Mouse (Mus musculus) heart, embryonic 13.5 days (tissue): Measurements from ENCODE around the gene Dvl2. TPM values are rescaled to one million over a fixed set of nuclear protein-coding genes. Genes with fewer than 3 reads are reported as not detected.

Experiments
- ATAC-seq: fragments of 200-750 bp; cut with Nextera tagmentation; 2 replicates; pipeline ENCODE4 v1.8.0; 2017; ENCODE audit warnings: moderate TSS enrichment; ENCODE audit not compliant: insufficient number of reproducible peaks, low FRiP score, low TSS enrichment; ENCODE audit errors: extremely low read depth
- H3K27ac ChIP-seq: fragments of 300-500 bp; sonication (generic); replicated peaks from 2 replicates; pipeline ENCODE4 v1.5.1; 2015; ENCODE audit warnings: moderate library complexity, mild to moderate bottlenecking, inconsistent platforms
- H3K27me3 ChIP-seq: fragments of 300-500 bp; sonication (generic); replicated peaks from 2 replicates; pipeline ENCODE4 v1.6.1; 2015; ENCODE audit warnings: mild to moderate bottlenecking, inconsistent platforms
- H3K36me3 ChIP-seq: fragments of 300-500 bp; sonication (generic); 2 replicates; pipeline ENCODE4 v1.6.1; 2015; ENCODE audit warnings: mild to moderate bottlenecking, inconsistent platforms
- H3K4me1 ChIP-seq: fragments of 300-500 bp; sonication (generic); 2 replicates; pipeline ENCODE4 v1.6.1; 2015; ENCODE audit warnings: inconsistent platforms
- H3K4me2 ChIP-seq: fragments of 300-500 bp; sonication (generic); 2 replicates; pipeline ENCODE4 v1.6.1; 2015; ENCODE audit warnings: inconsistent platforms, mild to moderate bottlenecking, moderate library complexity
- H3K4me3 ChIP-seq: fragments of 300-500 bp; sonication (generic); 2 replicates; pipeline ENCODE4 v1.5.1; 2015; ENCODE audit warnings: moderate library complexity, mild to moderate bottlenecking, inconsistent platforms
- H3K9ac ChIP-seq: fragments of 300-500 bp; sonication (generic); 2 replicates; pipeline ENCODE4 v1.6.1; 2015; ENCODE audit warnings: inconsistent platforms, mild to moderate bottlenecking, moderate library complexity
- H3K9me3 ChIP-seq: fragments of 300-500 bp; sonication (generic); 2 replicates; pipeline ENCODE4 v1.6.1; 2016; ENCODE audit warnings: inconsistent platforms
- WGBS: fragments of 180-500 bp; shearing (Covaris S2); methylation state at CpG from one replicate; pipeline ENCODE4 v1.1.7; 2015; ENCODE audit warnings: mixed read lengths; 5-methylcytosine and 5-hydroxymethylcytosine counted together
- microRNA counts: library from miRNA; unstranded; fragments of <30 nt; microRNA quantifications from one replicate; lab custom pipeline; 2016
- microRNA-seq: library from miRNA; unstranded; fragments of <30 nt; microRNA quantifications from one replicate; pipeline ENCODE4, GENCODE M21; 2016
- polyA plus RNA-seq: library from polyadenylated mRNA; unstranded; fragments of >200 nt; fragmentation: Nextera tagmentation; extraction: Ambion mirVana; gene quantifications from 2 replicates; pipeline ENCODE4 v1.2.1, GENCODE M21; 2015

Gene Dvl2
- polyA plus RNA-seq, 1 experiment from 2014 or later = 20.7 TPM

DNA sequence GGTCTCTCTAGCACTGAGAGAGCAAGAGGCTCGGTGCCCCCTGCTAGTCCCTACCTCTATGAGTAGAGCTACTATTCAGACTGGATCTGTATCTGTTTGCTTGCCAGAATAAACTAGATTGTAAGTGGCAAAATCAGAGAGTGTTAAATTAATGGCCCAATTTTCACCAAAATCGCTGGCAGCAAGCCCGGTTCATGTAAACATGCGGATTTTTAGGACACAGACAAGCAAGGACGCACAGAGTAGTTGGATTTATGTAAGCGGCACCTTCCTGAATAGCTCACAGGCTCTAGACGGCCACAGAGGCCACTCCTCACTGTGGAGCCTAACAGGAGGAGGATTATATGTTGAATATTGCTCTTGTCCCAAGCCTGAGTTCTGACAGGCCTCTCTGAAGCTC is 52.8 kb downstream of the Dvl2 start:
- no peak overlapping the region for H3K9ac ChIP-seq
- H3K4me1 ChIP-seq = 0 out of 2 replicates have a peak, but pooled peaks cover 3% of the 10 kb centered on the region
- H3K9me3 ChIP-seq = no peaks in the 10 kb centered on the region
- no peak for ATAC-seq
- no peaks in the 10 kb centered on the region for H3K36me3 ChIP-seq
- WGBS = 65% methylated on average over 7 of the region's 7 CpGs
- H3K27me3 ChIP-seq = peaks cover 34% of the 10 kb centered on the region
- H3K27ac ChIP-seq = no peak overlapping the region
- H3K4me2 ChIP-seq = no peak overlapping the region
- no peak overlapping the region for H3K4me3 ChIP-seq

DNA sequence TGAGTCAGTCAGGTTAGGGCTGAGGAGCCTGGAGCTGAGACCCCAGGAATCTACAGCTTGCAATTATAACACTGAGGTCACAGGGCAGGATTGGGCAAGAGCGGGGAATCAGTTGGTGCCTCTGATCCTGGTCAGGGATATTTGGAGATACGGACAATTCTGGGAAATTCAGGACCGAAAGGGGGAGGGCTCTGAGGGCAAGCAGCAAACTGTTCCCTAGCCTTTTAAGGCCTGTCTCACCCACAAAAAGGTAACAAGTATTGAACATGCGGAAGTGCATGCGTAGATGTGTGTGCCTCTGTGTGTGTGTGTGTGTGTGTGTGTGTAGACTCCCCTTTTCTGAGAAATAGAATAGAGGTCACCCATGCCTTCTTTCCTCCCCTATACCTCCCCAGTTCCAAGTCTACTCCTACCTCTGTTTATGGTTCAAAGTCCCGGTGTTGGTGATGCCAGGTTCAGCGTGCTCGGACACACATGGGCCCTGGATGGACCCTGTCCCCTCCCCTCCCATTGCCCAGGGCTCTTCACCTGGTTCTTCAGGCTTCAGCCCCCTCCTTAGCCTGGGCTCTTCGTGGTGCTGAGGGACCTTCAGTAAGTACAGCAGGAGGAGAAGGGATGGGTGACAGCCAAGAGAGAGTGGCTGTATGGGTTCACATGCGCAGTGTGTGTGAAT is 53.6 kb downstream of the Dvl2 start, which contains the start of gene Asgr1:
TSS of gene Asgr1 (plus strand) at position 188 of the 673 bp plus-strand sequence.
- peaks cover 34% of the 10 kb centered on the region for H3K27me3 ChIP-seq
- no peak within 1 kb of the TSS for H3K27ac ChIP-seq
- no peak within 1 kb of the TSS for H3K9ac ChIP-seq
- 0 out of 2 replicates have a peak, but pooled peaks cover 3% of the 10 kb centered on the region for H3K4me1 ChIP-seq
- no peaks in the 10 kb centered on the region for H3K9me3 ChIP-seq
- H3K4me2 ChIP-seq = no peak within 1 kb of the TSS
- ATAC-seq = no peak
- 83% methylated on average over 10 of the region's 10 CpGs for WGBS
- H3K4me3 ChIP-seq = no peak within 1 kb of the TSS
- no peaks in the 10 kb centered on the region for H3K36me3 ChIP-seq

DNA sequence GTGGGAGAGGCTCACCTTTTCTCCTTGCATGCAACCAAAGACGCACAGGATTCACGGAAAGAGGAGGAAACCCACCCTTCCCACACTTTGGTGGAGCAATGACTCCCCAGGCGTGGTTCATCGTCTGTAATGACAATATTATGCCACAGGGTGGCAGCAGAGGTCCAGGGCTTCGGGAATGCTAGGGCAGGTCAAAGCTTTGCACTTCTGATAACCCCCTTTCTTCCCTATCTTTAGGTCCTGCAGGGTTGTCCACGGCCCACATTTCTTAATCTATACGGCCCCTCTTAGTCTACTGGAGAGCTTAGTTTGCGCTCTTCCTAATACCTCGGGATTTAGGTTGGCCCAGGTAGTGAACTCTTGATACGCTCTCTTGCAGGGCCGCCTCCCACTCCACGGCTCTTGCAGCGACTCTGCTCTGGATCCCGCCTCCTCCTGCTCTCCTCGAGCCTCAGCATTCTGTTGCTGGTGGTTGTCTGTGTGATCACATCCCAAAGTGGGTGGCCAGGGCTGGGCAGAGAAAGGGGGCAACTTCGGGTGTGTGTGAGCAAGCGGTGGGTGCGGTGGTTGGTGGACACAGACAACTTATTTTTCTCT is 55.3 kb downstream of the Dvl2 start:
- peak overlapping the region; percentile 28 for H3K4me2 ChIP-seq
- H3K36me3 ChIP-seq = no peaks in the 10 kb centered on the region
- 23% methylated on average over 18 of the region's 18 CpGs for WGBS
- no peaks in the 10 kb centered on the region for H3K9me3 ChIP-seq
- H3K9ac ChIP-seq = 0 out of 2 replicates have a peak overlapping the region, but pooled peaks have one; percentile 6
- peaks cover 34% of the 10 kb centered on the region for H3K27me3 ChIP-seq
- H3K4me1 ChIP-seq = peaks cover 11% of the 10 kb centered on the region
- no peak overlapping the region for H3K27ac ChIP-seq
- ATAC-seq = no peak
- no peak overlapping the region for H3K4me3 ChIP-seq

DNA sequence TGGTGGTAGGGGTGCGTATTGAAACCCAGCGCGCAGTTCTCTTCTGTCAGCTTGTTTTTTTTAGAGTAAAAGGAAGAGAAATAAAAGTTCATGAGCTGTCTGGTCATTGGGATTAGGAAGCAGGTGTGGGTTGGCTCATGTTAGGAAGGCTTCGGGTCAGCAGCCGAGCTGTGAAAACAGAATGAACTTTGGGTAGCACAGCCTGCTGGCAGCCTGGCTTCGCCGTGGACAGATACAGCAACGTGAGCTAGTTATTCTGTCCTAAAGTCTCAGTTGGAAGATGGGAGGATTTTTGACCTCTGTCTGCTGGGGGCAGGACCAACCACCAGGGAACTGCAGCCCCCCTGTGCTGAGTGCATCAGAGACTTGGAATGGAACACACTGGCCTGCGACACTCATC is 57.4 kb downstream of the Dvl2 start:
- WGBS = 75% methylated on average over 9 of the region's 9 CpGs
- H3K27ac ChIP-seq = no peak overlapping the region
- no peak overlapping the region for H3K4me2 ChIP-seq
- H3K9ac ChIP-seq = no peak overlapping the region
- peaks cover 11% of the 10 kb centered on the region for H3K4me1 ChIP-seq
- no peak for ATAC-seq
- no peaks in the 10 kb centered on the region for H3K36me3 ChIP-seq
- H3K4me3 ChIP-seq = no peak overlapping the region
- H3K27me3 ChIP-seq = peaks cover 25% of the 10 kb centered on the region
- H3K9me3 ChIP-seq = no peaks in the 10 kb centered on the region

DNA sequence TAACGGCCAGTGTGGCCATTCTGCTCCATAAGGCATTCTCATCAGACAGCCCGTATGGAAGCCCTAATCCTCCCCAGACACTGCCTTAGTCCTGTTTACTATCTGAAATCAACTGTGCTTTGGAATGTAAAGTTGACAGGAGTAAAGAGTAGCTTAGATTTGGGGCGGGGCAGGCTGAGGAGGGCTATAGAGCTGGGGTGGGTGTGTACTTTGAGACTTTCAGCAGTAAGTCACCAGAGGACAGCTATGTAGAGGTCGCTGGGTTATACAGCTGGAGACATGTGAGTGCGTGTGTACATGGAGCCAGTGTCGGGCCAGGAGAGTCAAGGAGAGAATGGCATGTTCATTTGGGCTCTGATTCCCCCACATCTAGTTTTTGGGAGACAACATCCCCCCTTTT is 59.5 kb downstream of the Dvl2 start:
- Histone ChIP-seq H3K27me3 (peaks cover 4% of the 10 kb centered on the region), H3K9me3 (no peaks in the 10 kb centered on the region), H3K4me1 (peaks cover 11% of the 10 kb centered on the region), H3K9ac (no peak overlapping the region), H3K4me3 (no peak overlapping the region), H3K4me2 (no peak overlapping the region), H3K27ac (no peak overlapping the region), H3K36me3 (no peaks in the 10 kb centered on the region)
- no peak for ATAC-seq
- WGBS = 28% methylated on average over 6 of the region's 6 CpGs

MicroRNAs within 50 kb of the gene (microRNA counts, 519-probe panel; counts per million panel counts)
- microRNA mmu-miR-324-3p (lab: Ali Mortazavi, UCI) = 209 counts per million, percentile 61 among the panel's probes with 10 or more counts
- microRNA mmu-miR-324-5p (lab: Ali Mortazavi, UCI) = 4,226 counts per million, percentile 77 among the panel's probes with 10 or more counts

Small RNA genes lying within 50 kb of the gene (microRNA-seq; reads per million reads assigned to microRNA genes)
- gene Gm44349 (not detected), gene Mir324 (2,690 reads per million, percentile 87 among the genes with 10 or more reads in this experiment)

Other genes with a start within 250 kb of the Dvl2 start
- 16.1 and 19.1 TPM in 2 replicates for gene Polr2a, start 242.0 kb upstream of the Dvl2 start, polyA plus RNA-seq
- gene Slc35g3, start 238.6 kb upstream of the Dvl2 start, polyA plus RNA-seq = 0.19 and 0.51 TPM in 2 replicates
- 2.7 and 3.1 TPM in 2 replicates for gene Zbtb4, start 234.7 kb upstream of the Dvl2 start, polyA plus RNA-seq
- gene Chrnb1, start 204.7 kb upstream of the Dvl2 start, polyA plus RNA-seq = 6.8 and 7.9 TPM in 2 replicates
- gene Fgf11, start 198.7 kb upstream of the Dvl2 start, polyA plus RNA-seq = 2.0 and 2.3 TPM in 2 replicates
- gene Tmem102, start 195.0 kb upstream of the Dvl2 start, polyA plus RNA-seq = 1.8 and 1.9 TPM in 2 replicates
- not detected in 2 replicates for gene Gm39566, start 185.3 kb upstream of the Dvl2 start, polyA plus RNA-seq
- not detected in 2 replicates for gene Spem2, start 182.1 kb upstream of the Dvl2 start, polyA plus RNA-seq
- gene Spem1, start 178.4 kb upstream of the Dvl2 start, polyA plus RNA-seq = not detected in 2 replicates
- 2.0 and 2.4 TPM in 2 replicates for gene Nlgn2, start 162.8 kb upstream of the Dvl2 start, polyA plus RNA-seq
- gene Tmem256, start 162.1 kb upstream of the Dvl2 start, polyA plus RNA-seq = 330 and 361 TPM in 2 replicates
- 75.4 and 76.2 TPM in 2 replicates for gene Plscr3, start 154.2 kb upstream of the Dvl2 start, polyA plus RNA-seq
- gene Tnk1, start 141.9 kb upstream of the Dvl2 start, polyA plus RNA-seq = 0.38 and 0.56 TPM in 2 replicates
- not detected in 2 replicates for gene Tmem95, start 122.6 kb upstream of the Dvl2 start, polyA plus RNA-seq
- gene Kctd11, start 119.2 kb upstream of the Dvl2 start, polyA plus RNA-seq = 3.9 TPM in 2 replicates
- 7.0 and 8.2 TPM in 2 replicates for gene Acap1, start 105.1 kb upstream of the Dvl2 start, polyA plus RNA-seq
- gene 2810408A11Rik, start 99.6 kb upstream of the Dvl2 start, polyA plus RNA-seq = 4.0 and 4.1 TPM in 2 replicates
- 7.8 and 8.1 TPM in 2 replicates for gene Neurl4, start 99.5 kb upstream of the Dvl2 start, polyA plus RNA-seq
- gene Gps2, start 86.7 kb upstream of the Dvl2 start, polyA plus RNA-seq = 45.0 and 52.2 TPM in 2 replicates
- gene Eif5a, start 78.6 kb upstream of the Dvl2 start, polyA plus RNA-seq = 1,157 and 1,215 TPM in 2 replicates
- gene Ybx2, start 64.8 kb upstream of the Dvl2 start, polyA plus RNA-seq = 3.1 TPM in 2 replicates
- 25.8 and 30.3 TPM in 2 replicates for gene Slc2a4, start 52.4 kb upstream of the Dvl2 start, polyA plus RNA-seq
- 6.3 and 7.4 TPM in 2 replicates for gene Cldn7, start 35.8 kb upstream of the Dvl2 start, polyA plus RNA-seq
- 21.0 and 21.1 TPM in 2 replicates for gene Ctdnep1, start 19.4 kb upstream of the Dvl2 start, polyA plus RNA-seq
- 111 and 119 TPM in 2 replicates for gene Elp5, start 18.1 kb upstream of the Dvl2 start, polyA plus RNA-seq
- 456 and 466 TPM in 2 replicates for gene Gabarap, start 9.5 kb upstream of the Dvl2 start, polyA plus RNA-seq
- gene Phf23, start 4.8 kb upstream of the Dvl2 start, polyA plus RNA-seq = 43.8 and 47.9 TPM in 2 replicates
- gene Acadvl, start 14.8 kb downstream of the Dvl2 start, polyA plus RNA-seq = 131 and 140 TPM in 2 replicates
- gene Dlg4, start 16.3 kb downstream of the Dvl2 start, polyA plus RNA-seq = 4.7 and 5.1 TPM in 2 replicates
- 0.24 TPM in 1 of 2 replicates, not detected in the other for gene Asgr1, start 53.5 kb downstream of the Dvl2 start, polyA plus RNA-seq
- 0.18 TPM in 1 of 2 replicates, not detected in the other for gene Asgr2, start 92.0 kb downstream of the Dvl2 start, polyA plus RNA-seq
- 0.53 and 0.67 TPM in 2 replicates for gene Mgl2, start 129.7 kb downstream of the Dvl2 start, polyA plus RNA-seq
- gene Clec10a, start 155.6 kb downstream of the Dvl2 start, polyA plus RNA-seq = 0.31 and 0.43 TPM in 2 replicates
- gene Slc16a11, start 212.2 kb downstream of the Dvl2 start, polyA plus RNA-seq = 0.28 and 0.60 TPM in 2 replicates
- 5.0 and 7.1 TPM in 2 replicates for gene Slc16a13, start 220.5 kb downstream of the Dvl2 start, polyA plus RNA-seq
- gene Bcl6b, start 229.2 kb downstream of the Dvl2 start, polyA plus RNA-seq = 17.8 and 18.3 TPM in 2 replicates
- 125 and 137 TPM in 2 replicates for gene 0610010K14Rik, start 237.3 kb downstream of the Dvl2 start, polyA plus RNA-seq
- gene Gm21988, start 239.2 kb downstream of the Dvl2 start, polyA plus RNA-seq = 9.0 and 9.5 TPM in 2 replicates
- 214 and 235 TPM in 2 replicates for gene Rnasek, start 239.2 kb downstream of the Dvl2 start, polyA plus RNA-seq